Mouse (Mus musculus): Measurements from ENCODE around the gene Cebpa.

Cebpa gene

DNA sequence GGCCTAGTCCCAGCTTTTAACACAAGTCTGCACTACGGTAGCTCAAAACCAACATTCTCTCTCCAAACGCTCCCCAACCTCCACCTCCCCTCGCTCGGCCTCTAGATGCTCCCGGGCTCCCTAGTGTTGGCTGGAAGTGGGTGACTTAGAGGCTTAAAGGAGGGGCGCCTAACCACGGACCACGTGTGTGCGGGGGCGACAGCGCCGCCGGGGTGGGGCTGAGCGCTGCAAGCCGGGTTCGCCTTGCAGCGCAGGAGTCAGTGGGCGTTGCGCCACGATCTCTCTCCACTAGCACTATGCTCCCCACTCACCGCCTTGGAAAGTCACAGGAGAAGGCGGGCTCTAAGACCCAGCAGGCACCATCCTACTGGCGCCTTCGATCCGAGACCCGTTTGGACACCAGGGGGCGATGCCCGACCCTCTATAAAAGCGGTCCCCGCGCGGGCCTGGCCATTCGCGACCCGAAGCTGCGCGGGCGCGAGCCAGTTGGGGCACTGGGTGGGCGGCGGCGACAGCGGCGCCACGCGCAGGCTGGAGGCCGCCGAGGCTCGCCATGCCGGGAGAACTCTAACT lies at the start of gene Cebpa:
TSS of gene Cebpa (plus strand) at position 453 of the 573 bp plus-strand sequence.
- DNase-seq (ENCODE audit: low spot score in 2 of 2), result peak; percentile 96 to 99

DNA sequence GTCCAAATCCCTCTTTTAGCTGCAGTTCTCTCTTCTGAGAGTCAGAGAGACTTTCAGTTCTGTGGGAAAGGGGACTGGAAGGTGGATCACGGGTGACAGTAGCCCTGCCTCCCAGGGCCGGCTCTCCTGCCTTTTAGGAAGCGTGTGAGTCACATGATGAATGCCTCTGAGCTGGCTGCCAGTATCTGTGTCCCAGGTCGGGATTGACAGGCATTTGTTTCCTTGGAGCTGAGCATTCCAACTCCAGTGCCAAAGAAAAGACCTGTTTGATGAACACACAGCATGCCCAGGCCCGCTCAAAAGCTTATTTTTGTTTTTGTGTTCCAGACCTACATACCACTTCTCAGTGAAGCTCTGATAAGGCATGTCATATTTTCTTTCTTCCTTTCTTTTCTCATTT lies 42.4 kb upstream of the Cebpa start:
- no peak for DNase-seq (ENCODE audit: low spot score in 2 of 2)

- DNase-seq (ENCODE audit: low spot score in 2 of 2), result peak; percentile 53 to 55
These were observed 38.2 kb upstream of the Cebpa start for GRCm38 (mm10) chr7:35080843-35081338.

- DNase-seq (ENCODE audit: low spot score in 2 of 2), result no peak
These were observed 37.5 kb upstream of the Cebpa start for GRCm38 (mm10) chr7:35081406-35082104.

GRCm38 (mm10) chr7:35084565-35085360 lies 34.3 kb upstream of the Cebpa start:
- DNase-seq (ENCODE audit: low spot score in 2 of 2), result peak in 1 of 2 experiments; percentile 56

- DNase-seq (ENCODE audit: low spot score in 2 of 2), result peak in 1 of 2 experiments; percentile 38
These were observed 32.7 kb upstream of the Cebpa start for GRCm38 (mm10) chr7:35086271-35086861.

GRCm38 (mm10) chr7:35090550-35090949 lies 28.5 kb upstream of the Cebpa start:
- DNase-seq (ENCODE audit: low spot score in 2 of 2), result no peak

- DNase-seq (ENCODE audit: low spot score in 2 of 2), result no peak
These were observed 24.0 kb upstream of the Cebpa start for GRCm38 (mm10) chr7:35094975-35095678.

DNA sequence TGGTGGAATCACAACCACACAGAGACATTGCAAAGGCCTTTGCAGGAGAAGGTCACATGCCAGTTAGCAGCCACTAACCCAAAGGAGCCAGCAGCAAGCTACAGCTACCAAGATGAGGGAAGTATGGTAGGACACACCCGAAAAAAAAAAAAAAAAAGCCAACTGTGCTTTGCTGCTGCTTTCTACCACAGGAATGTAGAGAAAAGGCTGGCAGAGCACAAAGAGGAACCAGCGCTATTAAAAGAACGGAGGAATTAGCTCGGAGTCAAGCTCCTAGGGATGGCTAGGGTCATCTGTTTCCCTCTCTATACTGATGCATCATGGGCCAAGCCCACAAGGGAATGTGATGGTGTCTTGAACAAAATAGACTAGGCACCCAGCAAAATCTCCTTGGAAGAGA lies 20.3 kb upstream of the Cebpa start:
- no peak for DNase-seq (ENCODE audit: low spot score in 2 of 2)

DNA sequence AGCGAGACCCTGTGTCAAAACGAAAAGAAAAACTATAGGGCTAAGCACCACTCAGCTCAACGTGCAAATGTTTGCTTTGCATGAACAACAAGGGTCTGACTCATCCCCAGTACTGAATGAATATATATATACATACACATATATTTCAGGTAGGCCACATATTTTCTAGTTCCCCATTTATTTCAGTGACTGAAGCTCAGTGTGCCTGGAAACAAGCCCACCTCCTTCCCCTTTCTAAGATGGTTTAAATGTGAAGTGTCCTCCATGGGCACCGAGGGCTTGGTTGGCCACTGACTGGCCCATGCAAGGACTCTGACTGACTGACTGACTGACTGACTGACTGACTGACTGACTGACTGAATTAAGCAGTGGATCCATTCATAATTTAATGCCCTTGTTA lies 19.6 kb upstream of the Cebpa start:
- no peak for DNase-seq (ENCODE audit: low spot score in 2 of 2)

DNA sequence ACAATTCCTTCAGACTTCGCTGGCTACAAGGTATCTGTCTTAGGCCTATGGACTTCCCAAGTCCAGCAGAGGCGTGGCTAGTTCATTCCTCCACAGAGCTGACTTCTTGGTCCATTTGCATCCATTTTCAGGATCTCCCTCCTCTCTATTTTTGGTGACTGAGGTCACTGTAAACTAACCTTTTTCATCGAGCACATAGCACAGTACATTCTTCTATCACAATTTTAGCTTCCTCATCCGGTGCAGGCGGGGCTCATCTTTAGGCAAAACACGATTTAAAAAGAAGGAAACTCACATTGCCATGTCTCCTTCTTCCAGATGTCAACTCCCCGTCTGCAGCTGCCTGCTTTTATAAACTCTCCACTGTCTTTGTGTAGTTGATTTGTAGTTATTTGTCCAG lies 12.5 kb upstream of the Cebpa start:
- DNase-seq (ENCODE audit: low spot score in 2 of 2), result no peak

- no peak for DNase-seq (ENCODE audit: low spot score in 2 of 2)
These were observed 11.5 kb upstream of the Cebpa start for GRCm38 (mm10) chr7:35107630-35108029.

GRCm38 (mm10) chr7:35108046-35108445 lies 11.0 kb upstream of the Cebpa start:
- no peak for DNase-seq (ENCODE audit: low spot score in 2 of 2)

DNA sequence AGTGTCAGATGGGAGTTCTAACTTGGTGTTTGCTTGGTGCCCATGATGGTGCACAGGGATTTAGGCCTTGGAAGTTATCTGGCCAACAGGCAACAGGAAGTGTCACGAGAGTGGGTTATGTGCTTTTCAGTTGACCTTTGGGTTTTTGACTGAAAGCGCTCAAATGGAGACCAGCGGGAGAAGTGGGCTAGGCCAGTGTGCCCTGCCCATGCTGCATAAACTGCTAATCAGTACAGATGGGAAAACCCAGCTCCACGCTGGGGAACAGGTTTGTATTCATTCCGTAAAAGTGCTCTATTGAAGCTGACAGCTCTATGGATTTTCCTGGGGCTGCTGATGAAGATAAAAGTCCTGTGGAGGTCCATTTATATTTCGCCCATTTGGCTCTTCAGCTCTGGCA lies 10.4 kb upstream of the Cebpa start:
- no peak for DNase-seq (ENCODE audit: low spot score in 2 of 2)

- DNase-seq (ENCODE audit: low spot score in 2 of 2), result no peak
These were observed 6.0 kb upstream of the Cebpa start for GRCm38 (mm10) chr7:35113136-35113535.

DNA sequence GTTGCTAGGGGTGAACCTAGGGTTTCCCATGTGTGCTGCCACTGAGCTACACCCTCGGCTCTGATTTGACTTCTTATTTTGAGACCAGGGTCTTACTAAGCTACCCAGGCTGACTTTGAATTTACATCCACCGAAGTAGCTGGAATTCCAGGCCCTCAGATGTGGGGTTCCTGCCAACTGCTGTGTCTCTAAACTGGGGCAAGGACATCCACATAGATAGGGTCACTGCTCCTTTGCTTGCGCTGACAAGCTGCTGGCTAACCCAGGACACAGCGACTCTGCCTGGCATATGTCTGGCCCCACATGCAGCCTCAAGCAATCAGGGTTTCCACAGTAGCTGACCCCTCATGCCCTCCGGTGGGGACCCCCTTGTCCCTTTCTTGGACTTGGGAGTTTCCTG lies 5.4 kb upstream of the Cebpa start:
- DNase-seq (ENCODE audit: low spot score in 2 of 2), result no peak

DNA sequence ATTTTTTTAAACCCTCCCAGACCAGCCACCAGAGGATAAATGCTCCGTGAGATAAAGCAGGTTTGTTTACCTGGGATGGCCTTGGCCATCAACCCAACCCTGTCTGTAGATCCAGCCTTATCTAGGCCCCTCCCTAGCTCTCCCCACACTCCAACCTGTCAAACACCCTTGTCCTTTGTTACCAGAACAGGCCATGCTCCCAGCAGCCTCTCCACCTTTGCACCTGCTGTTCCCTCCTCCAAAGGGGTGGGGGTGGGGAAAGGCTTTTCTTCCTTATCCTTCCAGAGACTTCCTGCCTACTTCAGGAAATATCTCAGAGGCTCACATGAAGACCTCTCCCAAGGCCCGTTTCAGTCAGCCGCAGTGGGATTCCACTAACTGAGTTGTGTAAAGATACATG lies 2.6 kb upstream of the Cebpa start:
- no peak for DNase-seq (ENCODE audit: low spot score in 2 of 2)

DNA sequence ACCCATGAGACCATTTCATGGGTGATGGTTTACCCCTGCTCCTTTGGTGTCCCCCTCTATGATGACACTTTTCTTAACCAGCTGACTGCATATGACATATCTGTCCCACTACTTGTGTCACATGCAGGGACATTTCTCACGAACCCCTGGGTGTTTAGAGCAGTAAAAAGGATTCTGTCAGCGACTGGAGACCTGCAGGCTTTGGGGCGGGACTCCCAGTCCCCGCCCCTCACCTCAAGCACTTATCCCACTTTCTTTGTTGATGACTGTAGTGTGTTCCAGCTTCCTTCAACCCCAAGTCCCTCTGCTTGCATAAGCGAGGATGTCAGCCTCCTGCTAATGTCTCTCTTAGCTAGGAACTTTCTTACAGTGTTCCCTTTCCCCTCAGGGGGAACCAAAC lies 2.0 kb upstream of the Cebpa start:
- DNase-seq (ENCODE audit: low spot score in 2 of 2), result no peak

DNA sequence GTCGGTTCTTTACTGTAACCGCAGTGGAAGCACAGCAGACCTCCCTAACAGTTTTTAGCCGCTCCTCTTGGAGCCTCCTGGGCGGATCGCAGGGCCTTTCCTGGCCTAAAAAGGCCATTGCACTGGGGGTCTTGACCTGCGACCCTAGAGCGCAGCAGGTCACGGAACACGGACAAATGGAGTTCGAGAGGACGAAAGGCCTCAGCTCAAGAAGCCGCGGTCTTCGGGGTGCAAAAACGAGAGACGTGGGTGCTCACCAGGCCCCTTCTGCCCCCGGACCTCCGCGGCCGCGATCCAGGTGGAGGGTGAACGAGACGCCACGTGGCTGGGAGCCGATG lies 1.4 kb upstream of the Cebpa start:
- DNase-seq (ENCODE audit: low spot score in 2 of 2), result no peak

DNA sequence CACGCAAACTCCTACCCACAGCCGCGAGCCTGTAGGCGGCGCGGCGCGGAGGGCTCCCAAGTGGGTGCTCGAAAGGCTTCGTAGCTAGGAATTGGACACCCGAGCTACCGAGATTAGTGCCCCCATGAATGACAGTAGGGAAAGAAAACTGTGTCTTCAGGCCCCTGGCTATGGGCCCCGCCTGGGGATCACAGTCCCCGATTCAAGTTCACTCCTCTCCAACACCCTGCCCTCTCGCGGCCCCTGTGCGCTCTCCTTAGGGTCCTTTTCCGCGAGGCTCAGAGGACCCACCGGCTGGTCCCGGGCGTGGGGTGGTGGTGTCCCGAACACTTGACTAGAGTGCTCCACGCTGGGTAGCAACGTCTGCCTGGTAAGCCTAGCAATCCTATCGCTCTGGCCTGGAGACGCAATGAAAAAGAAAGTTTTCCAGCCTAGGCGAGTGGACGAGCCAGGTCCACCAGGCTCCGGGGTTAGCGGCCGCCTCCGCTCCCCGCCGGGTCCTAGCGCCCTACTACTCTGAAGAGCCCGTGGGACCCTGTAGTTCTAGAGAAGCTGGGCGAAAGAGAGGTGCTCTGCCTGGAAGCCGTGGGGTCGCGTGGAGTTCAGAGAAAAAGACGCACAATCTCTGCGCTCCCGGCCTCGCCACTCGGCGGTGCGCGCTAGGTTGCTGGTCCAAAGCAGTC lies 853 bp upstream of the Cebpa start:
- peak; percentile 75 to 85 for DNase-seq (ENCODE audit: low spot score in 2 of 2)

DNA sequence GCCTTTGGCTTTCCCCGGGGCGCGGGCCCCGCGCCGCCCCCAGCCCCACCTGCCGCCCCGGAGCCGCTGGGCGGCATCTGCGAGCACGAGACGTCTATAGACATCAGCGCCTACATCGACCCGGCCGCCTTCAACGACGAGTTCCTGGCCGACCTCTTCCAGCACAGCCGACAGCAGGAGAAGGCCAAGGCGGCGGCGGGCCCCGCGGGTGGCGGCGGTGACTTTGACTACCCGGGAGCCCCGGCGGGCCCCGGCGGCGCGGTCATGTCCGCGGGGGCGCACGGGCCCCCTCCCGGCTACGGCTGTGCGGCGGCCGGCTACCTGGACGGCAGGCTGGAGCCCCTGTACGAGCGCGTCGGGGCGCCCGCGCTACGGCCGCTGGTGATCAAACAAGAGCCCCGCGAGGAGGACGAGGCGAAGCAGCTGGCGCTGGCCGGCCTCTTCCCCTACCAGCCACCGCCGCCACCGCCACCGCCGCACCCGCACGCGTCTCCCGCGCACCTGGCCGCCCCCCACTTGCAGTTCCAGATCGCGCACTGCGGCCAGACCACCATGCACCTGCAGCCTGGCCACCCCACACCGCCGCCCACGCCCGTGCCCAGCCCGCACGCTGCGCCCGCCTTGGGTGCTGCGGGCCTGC lies 533 bp downstream of the Cebpa start:
- no peak for DNase-seq (ENCODE audit: low spot score in 2 of 2)

Measured in urinary bladder, adult 18-20 months (tissue).